Mouse (Mus musculus) forebrain, embryonic 10.5 days (tissue): ENCODE results near the gene Akap9. TPM values are rescaled to one million over a fixed set of nuclear protein-coding genes. Genes with fewer than 3 reads are reported as not detected.
"Not testable (repeated sequence)": the region's sequence is repeated elsewhere in the genome, so short reads cannot be mapped to it uniquely, and the experiment has no call there.

Experiments used
- DNase-seq: peaks from one replicate; pipeline ENCODE4 v3.0.0-alpha.2; 2017; ENCODE audit warnings: low spot score; ENCODE audit errors: extremely low spot score
- H3K27ac ChIP-seq: fragments of 300-500 bp; sonication (generic); 2 replicates; pipeline ENCODE4 v1.5.1; 2016; ENCODE audit warnings: mild to moderate bottlenecking
- H3K27me3 ChIP-seq: fragments of 300-500 bp; sonication (generic); 2 replicates; pipeline ENCODE4 v1.6.1; 2016; ENCODE audit warnings: mild to moderate bottlenecking; ENCODE audit not compliant: poor library complexity, severe bottlenecking
- H3K36me3 ChIP-seq: fragments of 300-500 bp; sonication (generic); replicated peaks from 2 replicates; pipeline ENCODE4 v1.6.1; 2016; ENCODE audit warnings: mild to moderate bottlenecking, moderate library complexity
- H3K4me1 ChIP-seq: fragments of 300-500 bp; sonication (generic); 2 replicates; pipeline ENCODE4 v1.6.1; 2016
- H3K4me3 ChIP-seq: fragments of 300-500 bp; sonication (generic); 2 replicates; pipeline ENCODE4 v1.5.1; 2016; ENCODE audit warnings: mild to moderate bottlenecking, moderate library complexity
- H3K9me3 ChIP-seq: fragments of 300-500 bp; sonication (generic); 2 replicates; pipeline ENCODE4 v1.6.1; 2016; ENCODE audit warnings: mild to moderate bottlenecking, moderate library complexity
- WGBS: fragments of 180-500 bp; shearing (Covaris S2); methylation state at CpG from one replicate; pipeline ENCODE4 v1.1.7; 2016; 5-methylcytosine and 5-hydroxymethylcytosine counted together
- polyA plus RNA-seq: library from polyadenylated mRNA; unstranded; fragments of >200 nt; fragmentation: Nextera tagmentation; extraction: Ambion mirVana; gene quantifications from 2 replicates; pipeline ENCODE4 v1.2.1, GENCODE M21; 2016

Akap9 gene
- polyA plus RNA-seq, 1 experiment from 2014 or later: 128 TPM

GRCm38 (mm10) chr5:4023742-4024681 lies 96.2 kb downstream of the Akap9 start:
- Histone ChIP-seq H3K9me3 (no peaks in the 10 kb centered on the region), H3K4me3 (no peak overlapping the region), H3K4me1 (no peaks in the 10 kb centered on the region), H3K27ac (no peak overlapping the region), H3K36me3 (peaks cover 34% of the 10 kb centered on the region), H3K27me3 (no peaks in the 10 kb centered on the region)
- WGBS: 86% methylated on average over 16 of the region's 16 CpGs
- no peak for DNase-seq

DNA sequence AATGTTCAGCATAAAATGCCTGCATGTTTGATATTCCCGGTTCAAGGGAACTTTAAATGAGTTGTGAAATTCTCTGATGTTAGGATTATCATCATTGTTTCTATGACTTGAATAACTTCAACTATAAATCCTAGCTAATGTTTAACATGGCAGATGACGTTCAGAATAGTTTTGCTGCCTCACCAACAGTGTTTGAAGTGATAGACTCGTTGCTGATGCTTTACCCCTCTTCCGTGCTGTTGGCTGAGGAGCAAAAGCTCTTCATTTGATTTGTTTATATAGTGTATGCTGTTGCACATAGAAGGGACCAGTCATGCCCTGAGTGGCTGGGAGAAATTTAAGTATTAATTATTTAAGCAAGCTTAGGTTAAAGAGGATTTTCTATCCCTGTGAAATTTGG lies 96.9 kb downstream of the Akap9 start:
- H3K27me3 ChIP-seq: no peaks in the 10 kb centered on the region
- WGBS: 88% methylated on average over 4 of the region's 4 CpGs
- no peak for DNase-seq
- H3K27ac ChIP-seq: no peak overlapping the region
- H3K4me1 ChIP-seq: no peaks in the 10 kb centered on the region
- peaks cover 28% of the 10 kb centered on the region for H3K36me3 ChIP-seq
- H3K4me3 ChIP-seq: no peak overlapping the region
- H3K9me3 ChIP-seq: no peaks in the 10 kb centered on the region

- H3K27me3 ChIP-seq, H3K4me3 ChIP-seq, H3K9me3 ChIP-seq, H3K27ac ChIP-seq, DNase-seq, H3K4me1 ChIP-seq: not testable (repeated sequence)
- peaks cover 28% of the 10 kb centered on the region for H3K36me3 ChIP-seq
- WGBS: 97% methylated on average over 1 of the region's 1 CpGs
Measured at GRCm38 (mm10) chr5:4026336-4026735, 98.5 kb downstream of the Akap9 start.

GRCm38 (mm10) chr5:4028486-4029173 lies 100.8 kb downstream of the Akap9 start:
- H3K27me3 ChIP-seq: no peaks in the 10 kb centered on the region
- WGBS: 96% methylated on average over 6 of the region's 6 CpGs
- H3K9me3 ChIP-seq: no peaks in the 10 kb centered on the region
- H3K4me1 ChIP-seq: no peaks in the 10 kb centered on the region
- DNase-seq: no peak
- H3K36me3 ChIP-seq: peaks cover 36% of the 10 kb centered on the region
- H3K4me3 ChIP-seq: no peak overlapping the region
- no peak overlapping the region for H3K27ac ChIP-seq

DNA sequence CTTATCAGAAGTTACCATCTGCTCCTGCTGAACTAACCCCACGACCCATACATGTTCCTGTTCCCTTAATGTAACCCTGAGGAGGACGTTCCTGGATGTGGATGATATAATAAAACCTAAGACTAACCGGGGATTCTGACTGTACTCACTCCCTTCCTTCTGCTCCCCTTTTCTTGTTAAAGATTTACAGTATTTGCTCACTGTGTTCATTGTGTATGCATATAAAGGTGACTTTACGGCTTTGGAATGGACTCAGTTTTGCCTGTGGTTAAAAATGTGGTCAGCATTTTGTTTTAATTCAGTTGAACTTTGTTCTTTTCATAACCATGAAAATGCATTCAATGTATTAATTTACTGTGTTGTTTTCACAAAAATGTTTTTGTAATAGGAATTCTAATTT lies 104.0 kb downstream of the Akap9 start:
- Histone ChIP-seq H3K9me3 (no peaks in the 10 kb centered on the region), H3K36me3 (peaks cover 65% of the 10 kb centered on the region), H3K27ac (no peak overlapping the region), H3K4me3 (no peak overlapping the region), H3K4me1 (no peaks in the 10 kb centered on the region), H3K27me3 (no peaks in the 10 kb centered on the region)
- WGBS: 91% methylated on average over 4 of the region's 4 CpGs
- DNase-seq: no peak

GRCm38 (mm10) chr5:4036686-4037085 lies 108.8 kb downstream of the Akap9 start:
- Histone ChIP-seq H3K36me3 (peaks cover 81% of the 10 kb centered on the region), H3K4me3 (no peak overlapping the region), H3K4me1 (no peaks in the 10 kb centered on the region), H3K9me3 (no peaks in the 10 kb centered on the region), H3K27me3 (no peaks in the 10 kb centered on the region), H3K27ac (no peak overlapping the region)
- no peak for DNase-seq
- WGBS: 94% methylated on average over 9 of the region's 9 CpGs

GRCm38 (mm10) chr5:4039351-4039750 lies 111.5 kb downstream of the Akap9 start:
- Histone ChIP-seq H3K4me1 (no peaks in the 10 kb centered on the region), H3K27me3 (no peaks in the 10 kb centered on the region), H3K27ac (no peak overlapping the region), H3K9me3 (no peaks in the 10 kb centered on the region), H3K4me3 (no peak overlapping the region), H3K36me3 (peaks cover 88% of the 10 kb centered on the region)
- DNase-seq: no peak
- WGBS: 92% methylated on average over 8 of the region's 8 CpGs

DNA sequence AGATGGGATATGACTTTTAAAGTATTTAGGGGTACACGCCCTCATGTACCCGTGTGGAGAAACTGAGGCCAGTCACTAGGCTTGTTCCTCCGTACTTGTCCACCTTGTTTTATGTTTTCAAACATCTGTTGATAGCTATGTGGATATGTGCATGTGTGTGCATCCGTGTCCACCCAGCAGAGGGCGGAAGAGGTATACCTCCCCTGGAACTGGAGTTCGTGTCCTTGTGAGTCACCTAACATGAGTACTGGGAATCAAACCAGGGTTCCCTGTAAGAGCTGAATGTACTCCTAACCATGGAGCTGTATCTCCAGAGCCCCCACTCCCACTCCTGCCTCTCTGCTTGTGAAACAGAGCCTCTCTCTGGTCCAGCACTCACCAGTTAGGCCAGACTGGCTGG lies 112.5 kb downstream of the Akap9 start:
- Histone ChIP-seq H3K9me3 (no peaks in the 10 kb centered on the region), H3K27ac (no peak overlapping the region), H3K4me3 (no peak overlapping the region), H3K4me1 (no peaks in the 10 kb centered on the region), H3K36me3 (peaks cover 88% of the 10 kb centered on the region), H3K27me3 (no peaks in the 10 kb centered on the region)
- 87% methylated on average over 6 of the region's 6 CpGs for WGBS
- no peak for DNase-seq

DNA sequence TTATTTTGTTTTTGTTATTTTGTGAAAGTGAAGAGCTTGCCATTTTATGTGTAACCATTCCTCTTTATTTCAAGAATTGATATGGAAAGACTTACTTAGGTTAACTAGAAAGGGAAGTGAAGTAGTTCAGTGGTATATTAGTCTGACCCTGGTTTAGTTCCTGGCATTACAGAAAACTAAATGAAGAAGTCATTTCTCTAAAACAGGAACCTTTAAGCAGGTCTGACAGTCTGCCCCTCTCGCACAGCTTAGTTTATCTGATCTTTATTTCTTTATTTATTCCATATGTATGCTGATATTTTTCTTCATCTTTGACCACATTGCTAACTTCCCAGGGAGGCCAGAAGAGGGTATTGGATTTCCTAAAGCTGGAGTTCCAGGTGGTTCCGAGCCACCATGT lies 113.1 kb downstream of the Akap9 start:
- 93% methylated on average over 2 of the region's 2 CpGs for WGBS
- Histone ChIP-seq H3K9me3 (no peaks in the 10 kb centered on the region), H3K27me3 (no peaks in the 10 kb centered on the region), H3K4me3 (no peak overlapping the region), H3K27ac (no peak overlapping the region), H3K36me3 (peaks cover 88% of the 10 kb centered on the region), H3K4me1 (no peaks in the 10 kb centered on the region)
- DNase-seq: no peak

GRCm38 (mm10) chr5:4060313-4060712 lies 132.5 kb downstream of the Akap9 start:
- DNase-seq: no peak
- H3K4me3 ChIP-seq: no peak overlapping the region
- WGBS: 94% methylated on average over 8 of the region's 8 CpGs
- H3K36me3 ChIP-seq: peaks cover 97% of the 10 kb centered on the region
- no peaks in the 10 kb centered on the region for H3K4me1 ChIP-seq
- H3K9me3 ChIP-seq: no peaks in the 10 kb centered on the region
- no peak overlapping the region for H3K27ac ChIP-seq
- H3K27me3 ChIP-seq: no peaks in the 10 kb centered on the region

- Histone ChIP-seq H3K27me3 (no peaks in the 10 kb centered on the region), H3K36me3 (peaks cover 96% of the 10 kb centered on the region), H3K27ac (no peak overlapping the region), H3K4me3 (no peak overlapping the region), H3K9me3 (no peaks in the 10 kb centered on the region), H3K4me1 (no peaks in the 10 kb centered on the region)
- DNase-seq: no peak
- 94% methylated on average over 18 of the region's 18 CpGs for WGBS
Measured at GRCm38 (mm10) chr5:4066476-4067115, 138.7 kb downstream of the Akap9 start.

- H3K4me1 ChIP-seq: no peaks in the 10 kb centered on the region
- no peak overlapping the region for H3K27ac ChIP-seq
- H3K9me3 ChIP-seq: no peaks in the 10 kb centered on the region
- H3K4me3 ChIP-seq: no peak overlapping the region
- no peak for DNase-seq
- H3K36me3 ChIP-seq: peaks cover 96% of the 10 kb centered on the region
- WGBS: 87% methylated on average over 3 of the region's 3 CpGs
- no peaks in the 10 kb centered on the region for H3K27me3 ChIP-seq
Measured at GRCm38 (mm10) chr5:4067203-4067602, 139.3 kb downstream of the Akap9 start.

DNA sequence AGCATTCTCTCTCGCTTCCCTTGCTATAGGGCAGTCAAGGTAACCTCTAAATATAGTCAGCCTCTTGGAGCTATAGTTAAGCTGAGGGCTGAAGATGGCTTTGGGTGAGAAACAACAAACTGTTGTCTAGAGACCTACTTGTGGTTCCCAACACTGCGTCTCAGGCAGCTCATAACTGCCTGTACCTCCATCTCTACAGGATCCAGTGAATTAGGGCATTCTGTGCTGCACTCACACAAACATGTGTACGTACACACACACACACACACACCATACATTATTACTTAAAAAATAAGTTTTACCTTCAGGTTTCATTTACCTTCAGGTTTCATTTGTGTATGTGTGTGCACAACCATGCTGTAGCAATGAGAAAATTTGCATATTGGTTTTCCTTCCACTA lies 151.2 kb downstream of the Akap9 start:
- no peaks in the 10 kb centered on the region for H3K27me3 ChIP-seq
- peaks cover 90% of the 10 kb centered on the region for H3K36me3 ChIP-seq
- H3K4me1 ChIP-seq: no peaks in the 10 kb centered on the region
- DNase-seq: no peak
- no peak overlapping the region for H3K4me3 ChIP-seq
- no peaks in the 10 kb centered on the region for H3K9me3 ChIP-seq
- H3K27ac ChIP-seq: no peak overlapping the region
- 90% methylated on average over 3 of the region's 3 CpGs for WGBS
